Mouse (Mus musculus) midbrain, embryonic 13.5 days (tissue): Measurements from ENCODE around the gene Scaf8. TPM values are rescaled to one million over a fixed set of nuclear protein-coding genes. Genes with fewer than 3 reads are reported as not detected.

Source experiments
- ATAC-seq: fragments of 200-750 bp; cut with Nextera tagmentation; 2 replicates; pipeline ENCODE4 v1.8.0; 2017; ENCODE audit warnings: mild to moderate bottlenecking, moderate TSS enrichment, moderate library complexity
- H3K27ac ChIP-seq: fragments of 300-500 bp; sonication (generic); 2 replicates; pipeline ENCODE4 v1.5.1; 2015; ENCODE audit warnings: inconsistent platforms, mild to moderate bottlenecking, moderate library complexity
- H3K27me3 ChIP-seq: fragments of 300-500 bp; sonication (generic); 2 replicates; pipeline ENCODE4 v1.6.1; 2015; ENCODE audit warnings: mild to moderate bottlenecking, inconsistent platforms
- H3K36me3 ChIP-seq: fragments of 300-500 bp; sonication (generic); 2 replicates; pipeline ENCODE4 v1.6.1; 2015; ENCODE audit warnings: mild to moderate bottlenecking, inconsistent platforms
- H3K4me1 ChIP-seq: fragments of 300-500 bp; sonication (generic); replicated peaks from 2 replicates; pipeline ENCODE4 v1.6.1; 2015; ENCODE audit warnings: inconsistent platforms
- H3K4me2 ChIP-seq: fragments of 300-500 bp; sonication (generic); replicated peaks from 2 replicates; pipeline ENCODE4 v1.6.1; 2015; ENCODE audit warnings: moderate library complexity, mild to moderate bottlenecking, inconsistent platforms
- H3K4me3 ChIP-seq: fragments of 300-500 bp; sonication (generic); replicated peaks from 2 replicates; pipeline ENCODE4 v1.5.1; 2015; ENCODE audit warnings: mild to moderate bottlenecking, inconsistent platforms
- H3K9ac ChIP-seq: fragments of 300-500 bp; sonication (generic); replicated peaks from 2 replicates; pipeline ENCODE4 v1.6.1; 2015; ENCODE audit warnings: mild to moderate bottlenecking, inconsistent platforms
- H3K9me3 ChIP-seq: fragments of 300-500 bp; sonication (generic); 2 replicates; pipeline ENCODE4 v1.6.1; 2016; ENCODE audit warnings: mild to moderate bottlenecking, inconsistent platforms
- WGBS: fragments of 180-500 bp; shearing (Covaris S2); methylation state at CpG from one replicate; pipeline ENCODE4 v1.1.7; 2015; 5-methylcytosine and 5-hydroxymethylcytosine counted together
- polyA plus RNA-seq: library from polyadenylated mRNA; unstranded; fragments of >200 nt; fragmentation: Nextera tagmentation; extraction: Ambion mirVana; gene quantifications from 2 replicates; pipeline ENCODE4 v1.2.1, GENCODE M21; 2015

Gene Scaf8
- polyA plus RNA-seq, 1 experiment from 2014 or later: 17.0 TPM

DNA sequence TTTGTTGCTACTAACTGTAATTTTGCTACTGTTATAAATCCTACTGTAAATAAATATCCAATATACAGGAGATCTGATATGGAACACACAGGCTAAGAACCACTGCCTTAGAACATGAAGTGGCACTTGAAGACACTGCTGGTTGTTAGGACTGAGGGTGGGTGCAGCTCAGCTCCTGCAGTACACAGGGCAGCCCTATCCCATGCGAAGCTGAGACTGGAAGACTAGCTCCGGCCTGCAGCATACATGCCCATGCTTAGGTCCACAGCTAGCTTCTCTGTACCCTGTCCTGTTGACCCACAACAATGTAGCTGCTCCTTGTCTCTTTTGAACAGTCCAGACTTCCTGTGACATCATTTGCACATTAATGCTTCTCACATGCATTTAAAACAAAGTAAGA, 100.1 kb downstream of the Scaf8 start:
- Histone ChIP-seq H3K27me3 (no peaks in the 10 kb centered on the region), H3K36me3 (peaks cover 22% of the 10 kb centered on the region), H3K4me1 (0 out of 2 replicates have a peak, but pooled peaks cover 4% of the 10 kb centered on the region), H3K27ac (no peak overlapping the region), H3K9me3 (no peaks in the 10 kb centered on the region), H3K9ac (no peak overlapping the region), H3K4me2 (no peak overlapping the region), H3K4me3 (no peak overlapping the region)
- 90% methylated on average over 2 of the region's 2 CpGs for WGBS
- ATAC-seq: no peak

DNA sequence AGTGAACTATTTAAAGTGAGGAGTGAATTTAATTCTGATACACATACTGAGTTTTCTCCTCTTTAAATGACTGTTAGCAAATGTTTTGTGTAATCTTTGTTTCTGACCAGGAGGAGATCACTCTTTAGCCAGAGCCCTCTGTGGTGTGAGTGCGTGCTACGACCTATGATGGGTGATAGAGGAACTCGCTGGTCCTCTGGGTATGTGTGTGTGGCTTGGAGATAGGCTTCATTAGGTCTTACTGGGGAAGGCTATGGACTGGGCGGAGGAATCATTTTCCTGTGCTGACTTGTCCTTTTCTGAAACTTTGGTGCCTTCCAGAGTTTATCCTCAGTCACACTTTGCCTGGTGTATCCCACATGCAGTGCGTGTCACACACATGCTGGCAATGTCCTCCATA, 102.3 kb downstream of the Scaf8 start:
- H3K27me3 ChIP-seq: no peaks in the 10 kb centered on the region
- no peaks in the 10 kb centered on the region for H3K9me3 ChIP-seq
- no peak overlapping the region for H3K27ac ChIP-seq
- 0 out of 2 replicates have a peak, but pooled peaks cover 4% of the 10 kb centered on the region for H3K4me1 ChIP-seq
- WGBS: 96% methylated on average over 5 of the region's 5 CpGs
- H3K4me3 ChIP-seq: no peak overlapping the region
- ATAC-seq: no peak
- no peak overlapping the region for H3K4me2 ChIP-seq
- H3K9ac ChIP-seq: no peak overlapping the region
- peaks cover 22% of the 10 kb centered on the region for H3K36me3 ChIP-seq

DNA sequence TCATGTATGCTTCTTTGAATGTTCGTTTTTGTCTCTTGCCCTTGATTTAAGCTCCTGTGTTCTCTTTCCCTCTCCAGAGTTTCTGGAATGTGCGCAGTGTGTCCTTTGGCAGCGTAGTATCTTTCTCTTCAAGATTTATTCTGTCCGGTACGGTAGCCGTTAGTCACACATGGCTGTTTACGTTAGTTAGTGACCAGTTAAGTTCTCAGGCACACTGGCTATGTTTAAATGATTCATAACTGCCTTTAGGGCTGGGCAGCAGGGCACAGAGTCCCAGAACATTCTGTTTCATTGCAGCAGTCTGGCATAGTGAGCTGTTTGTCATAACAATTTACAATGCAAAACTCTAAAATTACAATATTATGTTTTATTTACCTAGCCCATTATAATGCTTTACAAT, 103.6 kb downstream of the Scaf8 start:
- no peak overlapping the region for H3K4me3 ChIP-seq
- H3K9ac ChIP-seq: no peak overlapping the region
- H3K9me3 ChIP-seq: no peaks in the 10 kb centered on the region
- H3K36me3 ChIP-seq: peaks cover 19% of the 10 kb centered on the region
- H3K4me2 ChIP-seq: no peak overlapping the region
- 89% methylated on average over 7 of the region's 7 CpGs for WGBS
- H3K27me3 ChIP-seq: no peaks in the 10 kb centered on the region
- ATAC-seq: no peak
- H3K4me1 ChIP-seq: no peaks in the 10 kb centered on the region
- no peak overlapping the region for H3K27ac ChIP-seq

DNA sequence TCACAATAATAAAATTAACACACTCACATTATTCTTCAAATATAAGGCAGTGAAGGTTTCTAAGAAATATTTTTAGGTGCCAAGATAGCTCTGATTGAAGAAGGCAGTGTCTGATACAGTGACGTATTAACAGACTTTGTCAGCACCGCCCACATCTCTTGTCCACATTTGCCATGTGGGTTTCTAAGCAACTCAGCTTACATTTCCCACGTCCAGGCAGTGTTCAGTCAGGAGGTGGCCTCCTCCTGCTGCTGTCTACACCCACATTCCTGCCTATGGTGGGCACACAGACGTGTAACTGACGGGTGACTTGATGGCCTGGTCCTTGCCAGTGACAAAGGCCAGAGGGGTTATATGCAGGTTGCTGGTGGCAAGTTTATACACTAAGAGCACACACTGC, 104.1 kb downstream of the Scaf8 start:
- ATAC-seq: no peak

DNA sequence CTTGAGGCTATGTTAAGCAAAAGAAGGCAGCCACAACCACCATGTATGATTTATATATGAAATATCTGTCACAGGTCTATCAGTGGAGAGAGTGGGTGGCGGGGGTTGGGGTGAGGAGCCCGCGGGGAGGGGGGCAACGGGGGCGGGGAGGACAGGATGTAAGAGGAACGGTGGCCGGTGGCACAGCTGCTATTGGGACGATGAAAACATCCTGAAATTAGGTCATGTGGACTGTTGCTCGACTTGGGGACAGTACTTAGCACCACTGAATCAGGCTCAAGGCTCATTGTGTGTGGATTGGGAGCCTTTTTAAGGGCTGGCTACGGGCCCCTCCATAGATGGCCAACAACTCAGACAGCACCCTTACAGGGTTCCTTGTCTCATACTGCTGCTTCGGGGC, 105.4 kb downstream of the Scaf8 start:
- H3K4me1 ChIP-seq: no peaks in the 10 kb centered on the region
- no peak for ATAC-seq
- peaks cover 10% of the 10 kb centered on the region for H3K36me3 ChIP-seq
- no peak overlapping the region for H3K9ac ChIP-seq
- no peaks in the 10 kb centered on the region for H3K27me3 ChIP-seq
- no peak overlapping the region for H3K4me2 ChIP-seq
- WGBS: 80% methylated on average over 11 of the region's 11 CpGs
- H3K4me3 ChIP-seq: no peak overlapping the region
- H3K27ac ChIP-seq: no peak overlapping the region
- H3K9me3 ChIP-seq: no peaks in the 10 kb centered on the region

More for the DNA sequence above, 104.1 kb downstream of the Scaf8 start:
- Histone ChIP-seq H3K9me3 (no peaks in the 10 kb centered on the region), H3K27ac (peak overlapping the region; percentile 30; the same call in 1 of the 2 replicates), H3K4me2 (no peak overlapping the region), H3K4me3 (no peak overlapping the region), H3K27me3 (no peaks in the 10 kb centered on the region), H3K4me1 (no peaks in the 10 kb centered on the region), H3K36me3 (peaks cover 16% of the 10 kb centered on the region), H3K9ac (no peak overlapping the region)
- 68% methylated on average over 5 of the region's 5 CpGs for WGBS

DNA sequence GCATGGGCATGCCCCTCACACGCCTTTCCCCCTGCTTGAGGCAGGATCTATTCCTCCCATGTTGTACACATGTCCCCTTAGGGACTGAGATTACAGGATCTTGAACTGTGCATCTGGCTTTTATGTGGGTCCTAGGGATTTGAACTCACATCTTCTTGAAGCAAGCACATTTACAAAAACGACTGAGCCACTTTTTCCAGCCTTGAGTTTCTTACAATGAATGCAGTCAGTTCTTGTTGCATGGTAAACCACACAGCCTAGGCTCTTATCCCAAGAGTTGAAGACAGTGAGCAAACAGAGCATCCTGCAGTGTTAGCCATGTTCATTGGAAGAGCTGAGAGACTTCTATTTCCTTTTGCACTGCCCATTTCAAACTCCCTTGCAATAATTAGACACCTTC, 108.3 kb downstream of the Scaf8 start:
- Histone ChIP-seq H3K9me3 (no peaks in the 10 kb centered on the region), H3K4me3 (no peak overlapping the region), H3K4me1 (no peaks in the 10 kb centered on the region), H3K36me3 (no peaks in the 10 kb centered on the region), H3K9ac (no peak overlapping the region), H3K27ac (no peak overlapping the region), H3K4me2 (no peak overlapping the region), H3K27me3 (no peaks in the 10 kb centered on the region)
- ATAC-seq: no peak
- WGBS: 72% methylated on average over 2 of the region's 2 CpGs

DNA sequence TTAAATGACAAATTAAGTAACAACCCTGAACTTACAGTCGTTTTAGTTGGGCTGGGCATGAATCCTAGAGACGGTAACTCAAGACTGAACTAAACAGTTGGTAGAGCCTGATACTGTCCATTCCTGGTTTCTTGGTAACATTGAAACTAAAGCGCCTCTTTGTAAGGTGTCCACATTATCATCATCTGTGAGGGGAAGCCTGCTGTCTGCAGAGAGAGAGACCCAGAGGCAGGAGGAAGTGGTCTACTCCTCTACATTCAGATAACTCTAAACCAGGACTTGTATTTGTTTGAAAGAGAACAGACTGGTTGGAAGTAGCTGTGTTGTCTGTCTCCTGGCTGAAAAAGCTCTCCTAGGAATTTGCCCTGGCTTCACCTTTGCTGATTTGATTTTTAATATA, 108.9 kb downstream of the Scaf8 start:
- WGBS: 85% methylated on average over 3 of the region's 3 CpGs
- Histone ChIP-seq H3K27me3 (no peaks in the 10 kb centered on the region), H3K4me3 (no peak overlapping the region), H3K27ac (no peak overlapping the region), H3K4me1 (no peaks in the 10 kb centered on the region), H3K4me2 (no peak overlapping the region), H3K9ac (no peak overlapping the region), H3K36me3 (no peaks in the 10 kb centered on the region), H3K9me3 (no peaks in the 10 kb centered on the region)
- no peak for ATAC-seq

DNA sequence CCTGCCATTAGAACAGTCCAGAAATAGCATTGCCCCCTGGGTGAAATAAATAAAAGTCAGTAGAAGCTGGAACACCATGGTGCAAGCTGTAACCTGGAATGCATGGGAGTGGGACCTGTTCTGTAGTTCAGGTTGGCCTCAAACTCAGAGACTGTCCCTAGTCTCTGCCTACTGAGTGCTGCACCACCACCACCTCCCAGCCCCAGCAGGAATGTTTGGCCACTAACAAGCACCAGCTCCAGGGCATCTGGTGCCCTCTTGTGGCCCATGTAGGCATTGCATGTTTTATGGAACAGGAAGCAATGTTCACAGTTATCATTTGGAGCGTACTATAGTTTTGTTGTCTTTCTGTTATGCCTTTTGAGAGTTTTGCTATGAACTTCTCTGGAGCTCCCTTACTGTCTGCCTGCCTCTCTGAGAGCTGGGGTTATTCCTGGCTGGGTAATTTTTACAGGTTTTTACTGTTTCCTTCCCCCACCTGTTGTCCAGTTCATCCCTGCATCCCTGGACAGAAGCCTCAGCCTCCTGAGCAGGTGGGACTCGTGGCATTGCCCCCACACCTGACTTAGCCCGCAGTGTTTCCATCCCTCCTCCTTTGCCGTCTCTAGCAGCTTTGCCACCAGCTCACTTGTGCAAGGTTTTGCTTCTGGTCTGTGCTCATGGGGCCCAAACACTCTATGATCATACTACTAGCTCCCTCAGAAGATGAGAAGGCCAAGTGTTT, 109.8 kb downstream of the Scaf8 start:
- no peak overlapping the region for H3K9ac ChIP-seq
- H3K36me3 ChIP-seq: no peaks in the 10 kb centered on the region
- no peaks in the 10 kb centered on the region for H3K9me3 ChIP-seq
- 74% methylated on average over 4 of the region's 4 CpGs for WGBS
- no peak overlapping the region for H3K4me2 ChIP-seq
- peak; percentile 85 for ATAC-seq
- no peak overlapping the region for H3K4me3 ChIP-seq
- no peaks in the 10 kb centered on the region for H3K27me3 ChIP-seq
- H3K4me1 ChIP-seq: no peaks in the 10 kb centered on the region
- H3K27ac ChIP-seq: no peak overlapping the region

DNA sequence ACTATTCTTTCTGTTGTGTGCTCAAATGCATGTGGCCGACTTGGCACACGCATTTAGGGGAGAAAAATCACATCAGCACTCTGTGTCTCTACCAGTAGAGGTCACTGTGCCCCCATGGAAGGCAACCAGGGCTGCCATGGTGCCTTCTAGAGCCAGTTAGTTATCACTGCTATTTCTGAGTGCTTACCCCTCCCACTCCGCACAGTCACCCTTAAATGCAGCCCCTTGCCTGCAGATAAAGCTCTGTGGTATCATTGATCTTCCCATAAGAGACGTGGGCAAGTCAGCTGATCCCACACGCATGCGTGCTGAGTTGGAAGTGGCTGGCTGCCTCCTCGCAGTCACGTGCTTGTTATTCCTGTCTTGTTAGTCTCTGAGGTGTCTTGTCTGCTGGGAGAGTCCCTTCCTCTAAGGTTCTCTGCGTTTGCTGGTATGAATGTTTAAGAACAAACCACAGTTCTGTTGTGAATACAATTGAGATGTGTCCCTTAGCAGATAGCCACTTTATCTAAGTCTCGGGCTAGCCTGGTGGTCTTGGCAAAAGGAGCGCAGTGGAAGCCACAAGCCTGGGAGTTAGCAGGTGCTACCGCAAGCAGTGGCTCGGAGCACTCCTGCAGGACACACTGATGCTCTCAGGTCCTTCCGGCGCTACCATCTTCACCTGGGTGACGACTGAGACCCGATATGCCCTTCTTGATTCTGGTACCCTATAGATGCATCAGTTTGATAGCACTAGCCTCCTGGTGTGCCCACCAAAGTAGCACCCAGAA, 115.6 kb downstream of the Scaf8 start:
- Histone ChIP-seq H3K4me2 (no peak overlapping the region), H3K36me3 (peaks cover 17% of the 10 kb centered on the region), H3K9me3 (no peaks in the 10 kb centered on the region), H3K4me1 (0 out of 2 replicates have a peak, but pooled peaks cover 3% of the 10 kb centered on the region), H3K27me3 (no peaks in the 10 kb centered on the region), H3K4me3 (no peak overlapping the region), H3K27ac (no peak overlapping the region), H3K9ac (no peak overlapping the region)
- peak; percentile 81 for ATAC-seq
- 80% methylated on average over 17 of the region's 17 CpGs for WGBS

DNA sequence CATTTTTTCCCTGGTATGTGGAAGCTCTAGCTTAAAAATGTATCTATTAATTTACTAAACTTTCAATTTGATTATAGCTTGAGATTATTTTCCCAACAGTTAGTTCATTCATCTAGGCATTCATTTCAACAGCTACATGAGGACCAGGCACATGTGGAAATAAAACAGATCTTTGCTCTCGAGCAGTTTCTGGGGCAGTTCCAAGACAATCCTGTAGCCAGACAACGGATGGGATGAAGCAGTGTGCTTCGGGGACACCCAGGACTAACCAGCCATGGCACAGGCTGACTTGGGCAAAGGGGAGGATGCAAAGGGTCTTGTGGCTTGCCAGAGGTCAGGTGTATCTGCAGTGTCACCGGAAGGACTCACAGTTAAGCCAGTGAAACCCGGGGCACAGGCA, 117.9 kb downstream of the Scaf8 start:
- Histone ChIP-seq H3K36me3 (peaks cover 23% of the 10 kb centered on the region), H3K9ac (no peak overlapping the region), H3K27me3 (no peaks in the 10 kb centered on the region), H3K4me1 (0 out of 2 replicates have a peak, but pooled peaks cover 3% of the 10 kb centered on the region), H3K4me2 (no peak overlapping the region), H3K9me3 (no peaks in the 10 kb centered on the region), H3K27ac (no peak overlapping the region), H3K4me3 (no peak overlapping the region)
- 94% methylated on average over 5 of the region's 5 CpGs for whole genome bisulfite sequencing
- ATAC-seq: no peak

DNA sequence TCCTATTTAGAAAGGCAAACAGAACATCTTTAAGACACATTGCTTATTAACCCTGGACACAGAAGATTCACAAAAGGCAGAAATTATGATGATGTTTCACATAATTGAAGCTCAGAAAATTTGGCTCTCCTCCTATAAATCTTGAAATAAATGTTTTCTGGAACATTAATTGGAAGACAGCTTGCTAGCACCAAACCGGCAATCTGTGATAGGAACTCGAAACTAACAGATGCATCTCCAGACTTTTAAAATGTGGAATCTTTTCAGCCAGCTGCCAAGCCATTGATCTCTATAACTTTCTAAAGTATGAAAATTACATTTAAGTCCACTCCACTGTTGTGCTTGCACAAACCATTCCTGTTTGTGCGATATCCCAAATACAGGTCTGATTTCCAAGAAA, 128.9 kb downstream of the Scaf8 start:
- no peak overlapping the region for H3K27ac ChIP-seq
- no peaks in the 10 kb centered on the region for H3K27me3 ChIP-seq
- H3K36me3 ChIP-seq: peaks cover 3% of the 10 kb centered on the region; the same call in 1 of the 2 replicates
- no peak for ATAC-seq
- H3K4me3 ChIP-seq: no peak overlapping the region
- no peaks in the 10 kb centered on the region for H3K9me3 ChIP-seq
- H3K4me2 ChIP-seq: no peak overlapping the region
- H3K9ac ChIP-seq: no peak overlapping the region
- H3K4me1 ChIP-seq: peaks cover 39% of the 10 kb centered on the region
- WGBS: 96% methylated on average over 3 of the region's 3 CpGs

DNA sequence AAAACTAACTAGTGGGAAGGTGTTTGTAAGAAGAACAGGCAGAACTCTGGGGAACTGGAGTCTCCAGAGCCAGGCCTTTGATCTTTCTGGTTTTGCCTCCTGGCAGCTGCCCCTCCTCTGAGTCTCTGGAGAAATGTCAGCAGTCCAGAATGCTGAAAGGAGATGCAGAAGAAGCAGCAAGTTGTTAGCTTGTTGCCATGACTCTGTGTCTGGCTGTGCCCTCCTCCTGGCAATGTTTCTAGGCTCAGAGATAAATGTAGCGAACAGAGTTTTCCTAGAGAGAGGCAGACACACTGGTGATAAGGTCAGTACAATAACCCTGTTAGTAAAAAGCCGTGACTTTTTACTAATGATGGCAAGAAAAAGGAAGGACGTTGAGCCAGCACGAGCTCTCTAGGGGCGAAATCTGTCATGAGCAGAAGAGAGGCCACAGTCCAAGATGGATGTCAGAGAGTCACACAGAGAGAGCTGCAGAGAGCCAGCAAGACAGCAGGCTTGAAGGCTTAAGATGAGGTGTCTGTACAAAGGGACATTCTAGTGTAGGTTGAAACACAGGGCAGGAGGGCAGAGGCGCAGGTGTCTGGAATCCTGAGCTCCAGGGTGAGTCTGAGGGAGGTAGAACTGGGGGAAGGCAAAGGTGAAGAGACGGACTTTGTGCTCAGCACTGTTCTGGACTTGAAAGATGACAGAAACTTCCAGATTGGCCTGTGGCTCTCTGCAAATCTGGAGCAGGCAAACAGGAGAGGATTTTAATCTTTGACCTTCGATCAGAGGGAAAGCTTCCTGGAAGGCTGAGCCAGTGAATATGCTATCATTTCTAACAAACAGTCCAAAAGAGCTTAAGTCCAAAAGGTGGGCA, 130.3 kb downstream of the Scaf8 start:
- no peak for ATAC-seq
- Histone ChIP-seq H3K9ac (no peak overlapping the region), H3K27ac (peak overlapping the region; percentile 30; the same call in 1 of the 2 replicates), H3K4me2 (no peak overlapping the region), H3K27me3 (no peaks in the 10 kb centered on the region), H3K4me1 (peaks cover 52% of the 10 kb centered on the region), H3K4me3 (no peak overlapping the region), H3K36me3 (peaks cover 2% of the 10 kb centered on the region; the same call in 1 of the 2 replicates), H3K9me3 (no peaks in the 10 kb centered on the region)
- WGBS: 81% methylated on average over 8 of the region's 8 CpGs
